Mouse (Mus musculus) CH12.LX (cell line): Measurements from ENCODE around the gene Aspn.

Experiments used
- CTCF ChIP-seq, 2 experiments: IDR thresholded peaks in 1 of 2; conservative IDR thresholded peaks in 1 of 2; 2 replicates each; pipeline ENCODE4 v1.5.1; 2011 to 2012; ENCODE audit warnings: low read depth in 2 of 2, low read length in 2 of 2, improper control_type of control experiment in 1 of 2, inconsistent platforms in 1 of 2, mild to moderate bottlenecking in 1 of 2, moderate library complexity in 1 of 2
- EP300 ChIP-seq: IDR thresholded peaks from 2 replicates; pipeline ENCODE4 v1.6.1; 2011; ENCODE audit warnings: low read length, improper control_type of control experiment
- GABPA ChIP-seq: IDR thresholded peaks from 2 replicates; pipeline ENCODE4 v1.6.1; 2012; ENCODE audit warnings: low read depth, low read length, improper control_type of control experiment, inconsistent platforms; ENCODE audit not compliant: insufficient replicate concordance
- MAFK ChIP-seq: IDR thresholded peaks from 2 replicates; pipeline ENCODE4 v1.6.1; 2011; ENCODE audit warnings: low read length, improper control_type of control experiment; ENCODE audit not compliant: insufficient replicate concordance
- POLR2A ChIP-seq: IDR thresholded peaks from 2 replicates; pipeline ENCODE4 v1.6.1; 2011; ENCODE audit warnings: low read depth, mild to moderate bottlenecking, improper control_type of control experiment, low read length
- UBTF ChIP-seq: IDR thresholded peaks from 2 replicates; pipeline ENCODE4 v1.6.1; 2012; ENCODE audit warnings: low read depth, mild to moderate bottlenecking, inconsistent platforms, low read length, improper control_type of control experiment, moderate library complexity
- ZC3H11A ChIP-seq: IDR thresholded peaks from 2 replicates; pipeline ENCODE4 v1.6.1; 2012; ENCODE audit warnings: low read depth, mild to moderate bottlenecking, inconsistent platforms, low read length, improper control_type of control experiment

DNA sequence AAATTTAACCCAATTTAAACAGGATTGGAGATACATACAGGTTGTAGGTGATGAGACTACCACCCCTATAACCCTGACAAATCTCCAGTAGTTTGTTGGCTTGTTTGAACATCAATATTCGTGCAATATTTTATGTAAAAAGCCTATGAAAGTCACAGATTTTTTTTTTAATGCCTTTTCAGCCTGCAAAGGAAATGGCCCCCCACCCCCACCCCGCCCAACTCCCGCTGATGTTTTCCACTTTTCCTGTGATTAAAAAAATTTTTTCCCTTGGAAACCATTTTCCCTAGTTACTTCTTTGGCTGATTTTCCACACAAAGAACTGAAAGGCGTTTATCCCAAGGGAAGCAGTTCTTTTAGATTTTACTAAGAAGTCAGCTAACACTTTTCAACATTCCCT lies 39.7 kb upstream of the Aspn start, which contains the start of gene Ecm2:
- no peak for TF ChIP-seq GABPA
- no peak for TF ChIP-seq CTCF (conservative IDR thresholded peaks at IDR 0.05 in 1 of 2, IDR thresholded peaks at IDR 0.05 in 1 of 2; ENCODE audit: low read depth in 2 of 2, low read length in 2 of 2)
- no peak for TF ChIP-seq EP300
- TF ChIP-seq POLR2A, result no peak
- no peak for TF ChIP-seq ZC3H11A
- no peak for TF ChIP-seq UBTF
- no peak for TF ChIP-seq MAFK
